Mouse (Mus musculus): ENCODE measurements around the gene Robo1. TPM values are rescaled to one million over a fixed set of nuclear protein-coding genes. Genes with fewer than 3 reads are reported as not detected.

The Robo1 gene
- polyA plus RNA-seq, 1 experiment from 2014 or later, result 83.9 TPM

DNA sequence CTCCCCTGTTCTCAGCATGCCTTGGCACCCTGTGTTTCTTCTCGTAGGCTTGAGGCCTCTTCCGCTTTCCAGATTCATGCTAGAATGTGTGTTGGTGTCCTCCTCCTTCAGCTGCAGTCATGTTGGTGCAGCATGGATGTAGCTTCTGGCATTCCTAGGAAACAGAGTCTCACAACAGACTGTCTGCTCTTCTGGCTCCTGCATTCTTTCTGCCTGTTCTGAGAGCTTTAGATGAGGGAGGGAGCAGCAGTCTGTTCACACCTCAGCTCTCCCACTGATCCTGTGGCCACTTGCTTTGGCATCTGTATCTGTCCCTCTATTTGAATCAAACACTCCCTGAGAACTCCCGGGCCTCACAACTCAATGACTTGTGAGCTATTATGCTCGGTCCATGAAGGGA, 707.9 kb downstream of the Robo1 start:
- 81% methylated on average over 4 of the region's 4 CpGs for WGBS
- no peak overlapping the region for H3K4me2 ChIP-seq (replicated peaks)
- no peaks in the 10 kb centered on the region for H3K4me1 ChIP-seq
- no peak overlapping the region for H3K4me3 ChIP-seq
- no peak overlapping the region for H3K9ac ChIP-seq
- no peak for ATAC-seq (ENCODE audit: low FRiP score)
- no peaks in the 10 kb centered on the region for H3K9me3 ChIP-seq (replicated peaks)
- no peaks in the 10 kb centered on the region for H3K27me3 ChIP-seq
- H3K27ac ChIP-seq, result no peak overlapping the region
- peaks cover 22% of the 10 kb centered on the region for H3K36me3 ChIP-seq

DNA sequence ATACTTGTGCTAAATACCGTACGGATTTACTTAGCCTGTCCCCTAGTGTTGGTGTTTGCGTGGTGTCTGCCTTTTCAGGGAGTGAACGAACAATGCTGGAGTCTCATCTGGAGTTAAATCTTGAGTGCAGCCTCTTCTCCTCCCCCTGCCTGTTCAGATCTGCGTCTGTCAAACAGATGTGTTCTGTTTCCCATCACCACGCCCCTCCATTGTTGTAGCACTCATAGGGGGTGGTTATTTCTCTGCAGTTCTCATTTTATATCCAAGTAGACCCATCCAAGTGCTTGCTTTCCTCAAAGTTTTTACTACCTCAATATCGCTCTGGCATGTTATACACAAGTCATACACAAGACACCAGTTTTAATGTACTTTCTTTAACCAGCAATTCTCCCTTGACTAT, 708.7 kb downstream of the Robo1 start:
- no peaks in the 10 kb centered on the region for H3K4me1 ChIP-seq
- H3K4me2 ChIP-seq (replicated peaks), result no peak overlapping the region
- WGBS, result 68% methylated on average over 7 of the region's 7 CpGs
- no peak overlapping the region for H3K9ac ChIP-seq
- no peaks in the 10 kb centered on the region for H3K27me3 ChIP-seq
- ATAC-seq (ENCODE audit: low FRiP score), result no peak
- H3K27ac ChIP-seq, result no peak overlapping the region
- no peaks in the 10 kb centered on the region for H3K9me3 ChIP-seq (replicated peaks)
- no peak overlapping the region for H3K4me3 ChIP-seq
- peaks cover 15% of the 10 kb centered on the region for H3K36me3 ChIP-seq

DNA sequence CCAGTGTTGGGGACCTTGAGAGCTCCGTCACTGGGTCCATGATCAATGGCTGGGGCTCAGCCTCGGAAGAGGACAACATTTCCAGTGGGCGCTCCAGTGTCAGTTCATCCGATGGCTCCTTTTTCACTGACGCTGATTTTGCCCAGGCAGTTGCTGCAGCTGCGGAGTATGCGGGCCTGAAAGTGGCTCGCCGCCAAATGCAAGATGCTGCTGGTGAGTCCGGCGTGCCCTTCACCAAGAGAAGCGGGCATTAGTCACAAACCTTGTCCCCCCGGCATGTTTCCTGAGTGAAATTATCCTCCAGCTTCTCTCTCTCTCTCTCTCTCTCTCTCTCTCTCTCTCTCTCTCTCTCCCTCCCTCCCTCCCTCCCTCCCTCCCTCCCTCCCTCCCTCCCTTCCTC, 716.2 kb downstream of the Robo1 start:
- Histone ChIP-seq H3K27ac (no peak overlapping the region), H3K4me3 (no peak overlapping the region), H3K9ac (no peak overlapping the region), H3K27me3 (no peaks in the 10 kb centered on the region), H3K36me3 (peaks cover 15% of the 10 kb centered on the region; the same call in 1 of the 2 replicates), H3K4me2 (replicated peaks) (no peak overlapping the region), H3K4me1 (peaks cover 3% of the 10 kb centered on the region; the same call in 1 of the 2 replicates), H3K9me3 (replicated peaks) (no peaks in the 10 kb centered on the region)
- WGBS, result 95% methylated on average over 13 of the region's 13 CpGs
- ATAC-seq (ENCODE audit: low FRiP score), result no peak

DNA sequence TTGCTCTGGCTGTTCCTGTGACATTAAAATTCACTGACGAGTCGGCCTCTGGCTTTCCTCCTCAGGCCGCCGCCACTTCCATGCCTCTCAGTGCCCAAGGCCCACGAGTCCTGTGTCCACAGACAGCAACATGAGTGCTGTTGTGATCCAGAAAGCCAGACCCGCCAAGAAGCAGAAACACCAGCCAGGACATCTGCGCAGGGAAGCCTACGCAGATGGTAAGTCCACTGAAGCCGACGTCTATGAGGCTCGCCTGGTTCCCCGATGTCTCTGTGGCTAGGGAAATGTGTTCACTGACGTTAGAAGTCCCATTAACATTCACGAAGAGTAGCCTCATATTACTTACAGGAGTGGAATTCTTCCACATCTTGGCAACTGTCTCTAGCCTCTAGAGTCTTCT, 719.6 kb downstream of the Robo1 start:
- H3K36me3 ChIP-seq, result peaks cover 13% of the 10 kb centered on the region; the same call in 1 of the 2 replicates
- H3K27me3 ChIP-seq, result no peaks in the 10 kb centered on the region
- WGBS, result 79% methylated on average over 14 of the region's 14 CpGs
- no peak for ATAC-seq (ENCODE audit: low FRiP score)
- H3K4me3 ChIP-seq, result no peak overlapping the region
- no peak overlapping the region for H3K4me2 ChIP-seq (replicated peaks)
- no peak overlapping the region; the same call in 1 of the 2 replicates for H3K27ac ChIP-seq
- H3K9me3 ChIP-seq (replicated peaks), result no peaks in the 10 kb centered on the region
- H3K9ac ChIP-seq, result no peak overlapping the region
- H3K4me1 ChIP-seq, result peaks cover 3% of the 10 kb centered on the region; the same call in 1 of the 2 replicates

DNA sequence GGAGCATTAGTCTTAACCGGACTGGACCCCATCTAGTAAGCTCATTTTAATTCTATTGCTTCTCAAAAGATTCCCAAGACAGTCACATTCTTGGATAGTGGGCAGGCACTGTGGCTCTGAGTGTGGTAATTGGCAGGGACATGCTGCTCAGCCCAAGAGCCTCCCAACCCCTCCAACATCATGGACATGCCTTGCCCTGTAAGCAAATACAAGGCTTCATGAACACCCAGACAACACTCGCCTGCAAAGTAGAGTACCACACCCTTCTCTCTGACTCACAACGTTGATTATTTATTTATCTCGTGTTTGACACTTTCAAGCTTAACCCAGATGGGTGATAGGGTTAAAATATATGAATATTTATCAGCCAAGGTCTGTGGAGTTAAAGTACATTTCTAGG, 722.9 kb downstream of the Robo1 start:
- WGBS, result 87% methylated on average over 4 of the region's 4 CpGs
- Histone ChIP-seq H3K9me3 (replicated peaks) (no peaks in the 10 kb centered on the region), H3K9ac (no peak overlapping the region), H3K36me3 (peaks cover 4% of the 10 kb centered on the region; the same call in 1 of the 2 replicates), H3K4me2 (replicated peaks) (no peak overlapping the region), H3K27me3 (no peaks in the 10 kb centered on the region), H3K4me3 (no peak overlapping the region), H3K27ac (no peak overlapping the region), H3K4me1 (peaks cover 3% of the 10 kb centered on the region; the same call in 1 of the 2 replicates)
- no peak for ATAC-seq (ENCODE audit: low FRiP score)

DNA sequence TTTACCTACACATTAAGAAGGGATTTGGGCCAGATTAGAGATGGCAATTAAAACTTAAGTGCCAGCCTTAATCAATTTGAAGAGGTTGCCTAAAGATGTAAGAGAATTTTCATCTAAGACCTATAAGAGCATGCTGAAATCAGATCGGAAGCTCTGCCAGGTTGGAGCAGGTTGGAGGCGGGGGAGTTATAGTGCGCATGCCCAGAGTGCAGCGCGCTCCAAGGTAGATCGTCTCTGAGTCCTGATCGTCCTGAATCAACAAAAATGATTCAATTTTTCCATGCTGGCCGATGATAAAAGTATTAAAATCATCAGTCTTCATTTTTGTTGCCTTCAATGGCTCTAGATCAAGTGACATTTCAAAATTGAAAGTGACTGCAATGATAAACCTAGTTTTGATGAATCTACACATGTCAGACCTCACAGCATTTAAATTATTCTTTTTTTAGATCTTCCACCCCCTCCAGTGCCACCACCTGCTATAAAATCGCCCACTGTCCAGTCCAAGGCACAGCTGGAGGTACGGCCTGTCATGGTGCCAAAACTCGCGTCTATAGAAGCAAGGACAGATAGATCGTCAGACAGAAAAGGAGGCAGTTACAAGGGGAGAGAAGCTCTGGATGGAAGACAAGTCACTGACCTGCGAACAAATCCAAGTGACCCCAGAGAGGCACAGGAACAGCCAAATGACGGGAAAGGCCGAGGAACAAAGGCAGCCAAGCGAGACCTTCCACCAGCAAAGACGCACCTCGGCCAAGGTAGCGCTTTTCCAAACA, 727.3 kb downstream of the Robo1 start:
- H3K4me1 ChIP-seq, result no peaks in the 10 kb centered on the region
- H3K9me3 ChIP-seq (replicated peaks), result no peaks in the 10 kb centered on the region
- no peak overlapping the region for H3K4me2 ChIP-seq (replicated peaks)
- 72% methylated on average over 20 of the region's 20 CpGs for WGBS
- H3K36me3 ChIP-seq, result peaks cover 22% of the 10 kb centered on the region
- no peak overlapping the region for H3K9ac ChIP-seq
- H3K27me3 ChIP-seq, result no peaks in the 10 kb centered on the region
- no peak overlapping the region for H3K4me3 ChIP-seq
- H3K27ac ChIP-seq, result no peak overlapping the region
- no peak for ATAC-seq (ENCODE audit: low FRiP score)

DNA sequence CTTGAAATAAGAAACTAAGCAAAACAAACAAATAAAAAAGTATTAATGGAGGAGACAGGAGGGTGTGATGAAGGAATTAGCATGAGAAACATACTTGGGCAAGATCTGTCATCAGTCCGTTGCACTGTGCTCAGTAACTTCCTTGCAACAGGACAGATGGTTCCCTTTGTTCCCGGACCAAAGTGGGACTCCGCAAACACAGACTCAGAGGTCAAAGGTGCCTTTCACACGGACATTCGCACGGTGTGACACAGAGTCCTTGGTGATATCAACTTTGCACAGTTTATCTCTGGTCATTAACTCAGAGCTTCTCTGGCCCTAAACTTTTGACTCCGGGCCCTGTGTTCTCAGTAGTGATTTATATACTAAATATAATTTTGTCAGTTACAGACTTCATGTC, 730.4 kb downstream of the Robo1 start:
- Histone ChIP-seq H3K36me3 (peaks cover 40% of the 10 kb centered on the region), H3K4me2 (replicated peaks) (no peak overlapping the region), H3K9me3 (replicated peaks) (0 out of 2 replicates have a peak, but pooled peaks cover 4% of the 10 kb centered on the region), H3K4me3 (no peak overlapping the region), H3K27me3 (no peaks in the 10 kb centered on the region), H3K27ac (no peak overlapping the region), H3K4me1 (no peaks in the 10 kb centered on the region), H3K9ac (no peak overlapping the region)
- WGBS, result 32% methylated on average over 7 of the region's 7 CpGs
- no peak for ATAC-seq (ENCODE audit: low FRiP score)

DNA sequence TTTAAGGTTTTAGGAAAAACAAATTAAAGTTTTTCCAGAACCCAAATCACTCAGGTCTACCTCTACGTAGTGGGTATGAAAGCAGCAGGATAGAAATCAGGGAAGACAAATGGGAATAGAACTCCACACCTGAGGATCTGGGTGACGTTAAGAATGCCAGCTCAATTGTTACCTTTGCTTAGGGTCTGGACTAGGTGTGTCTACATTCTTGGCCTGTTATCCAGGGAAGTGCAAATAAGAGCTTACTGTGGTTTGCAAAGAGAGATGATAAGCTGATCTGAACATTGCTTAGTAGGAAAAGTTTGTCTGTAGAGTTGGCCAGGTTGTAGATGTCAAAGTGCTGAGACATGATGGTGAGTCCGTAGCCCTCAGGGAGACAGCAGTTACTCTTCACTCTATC, 754.4 kb downstream of the Robo1 start:
- Histone ChIP-seq H3K4me2 (replicated peaks) (no peak overlapping the region), H3K27me3 (no peaks in the 10 kb centered on the region), H3K4me3 (no peak overlapping the region), H3K36me3 (no peaks in the 10 kb centered on the region), H3K27ac (no peak overlapping the region), H3K9ac (no peak overlapping the region), H3K4me1 (no peaks in the 10 kb centered on the region), H3K9me3 (replicated peaks) (no peaks in the 10 kb centered on the region)
- ATAC-seq (ENCODE audit: low FRiP score), result no peak
- 90% methylated on average over 3 of the region's 3 CpGs for whole genome bisulfite sequencing

DNA sequence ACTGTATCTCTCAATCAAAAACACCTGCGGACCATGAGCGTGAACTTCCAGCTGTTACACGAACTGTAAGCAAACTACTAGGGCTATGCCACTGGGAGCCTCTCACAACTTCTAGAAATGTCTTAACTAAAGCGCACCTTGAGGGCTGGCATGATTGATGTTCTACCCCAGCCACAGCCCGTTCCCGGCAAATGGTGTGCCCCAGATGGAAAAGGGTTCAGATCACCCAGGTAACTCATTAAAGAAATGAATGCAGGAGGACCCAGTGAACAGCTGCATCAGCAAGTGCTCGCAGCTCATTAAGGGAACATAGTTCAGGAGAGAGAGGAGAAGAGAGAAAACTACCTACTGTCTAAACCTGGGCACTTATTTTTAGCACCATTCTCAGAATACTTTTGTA, 759.7 kb downstream of the Robo1 start:
- Histone ChIP-seq H3K27ac (no peak overlapping the region), H3K36me3 (no peaks in the 10 kb centered on the region), H3K9ac (no peak overlapping the region), H3K4me1 (no peaks in the 10 kb centered on the region), H3K4me2 (replicated peaks) (no peak overlapping the region), H3K4me3 (no peak overlapping the region), H3K27me3 (no peaks in the 10 kb centered on the region), H3K9me3 (replicated peaks) (no peaks in the 10 kb centered on the region)
- 81% methylated on average over 7 of the region's 7 CpGs for WGBS
- no peak for ATAC-seq (ENCODE audit: low FRiP score)

DNA sequence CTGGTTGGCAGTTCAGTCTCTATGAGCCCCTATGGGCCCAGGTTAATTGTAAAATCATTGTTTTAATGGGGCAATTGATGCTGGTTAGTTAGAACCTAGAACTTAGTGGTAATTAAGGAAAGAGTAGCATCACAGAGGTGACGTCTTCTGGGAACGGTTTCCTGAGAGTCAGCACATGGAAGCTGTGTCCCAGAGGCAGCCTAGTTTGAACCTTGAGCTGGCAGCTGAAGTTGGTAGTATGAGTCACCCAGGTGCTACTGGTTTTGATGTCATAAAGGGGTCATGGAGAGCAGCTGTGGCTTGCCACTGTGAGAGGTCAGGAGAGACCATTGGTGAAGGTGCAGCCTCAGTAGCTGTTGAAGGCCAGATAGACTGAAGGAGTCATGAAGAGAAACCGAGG, 763.9 kb downstream of the Robo1 start:
- no peaks in the 10 kb centered on the region for H3K27me3 ChIP-seq
- no peak for ATAC-seq (ENCODE audit: low FRiP score)
- H3K4me1 ChIP-seq, result no peaks in the 10 kb centered on the region
- H3K9me3 ChIP-seq (replicated peaks), result no peaks in the 10 kb centered on the region
- WGBS, result 93% methylated on average over 3 of the region's 3 CpGs
- no peak overlapping the region for H3K4me3 ChIP-seq
- H3K9ac ChIP-seq, result no peak overlapping the region
- H3K4me2 ChIP-seq (replicated peaks), result no peak overlapping the region
- H3K27ac ChIP-seq, result no peak overlapping the region
- no peaks in the 10 kb centered on the region for H3K36me3 ChIP-seq

DNA sequence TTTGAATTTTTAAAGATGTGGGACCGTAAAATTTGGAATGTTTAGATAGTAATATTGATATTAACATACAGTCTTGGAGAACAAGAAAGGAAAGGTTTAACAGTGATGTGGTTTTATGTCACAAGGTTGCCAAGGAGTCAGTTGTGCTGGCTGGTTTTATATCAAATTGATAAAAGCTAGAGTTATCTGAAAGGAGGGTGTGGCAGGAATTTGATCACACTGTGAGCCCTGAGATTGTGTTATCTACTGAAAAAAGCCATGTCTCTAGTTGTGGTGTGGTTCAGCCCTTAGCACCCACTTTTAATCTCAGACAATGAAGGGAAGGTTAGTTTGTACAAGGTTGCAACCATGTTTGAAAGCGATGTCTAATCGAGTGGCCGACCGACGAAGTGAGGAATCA, 764.8 kb downstream of the Robo1 start:
- Histone ChIP-seq H3K36me3 (no peaks in the 10 kb centered on the region), H3K27me3 (no peaks in the 10 kb centered on the region), H3K4me2 (replicated peaks) (no peak overlapping the region), H3K27ac (no peak overlapping the region), H3K9me3 (replicated peaks) (no peaks in the 10 kb centered on the region), H3K4me1 (no peaks in the 10 kb centered on the region), H3K4me3 (no peak overlapping the region), H3K9ac (no peak overlapping the region)
- WGBS, result 96% methylated on average over 6 of the region's 6 CpGs
- no peak for ATAC-seq (ENCODE audit: low FRiP score)

DNA sequence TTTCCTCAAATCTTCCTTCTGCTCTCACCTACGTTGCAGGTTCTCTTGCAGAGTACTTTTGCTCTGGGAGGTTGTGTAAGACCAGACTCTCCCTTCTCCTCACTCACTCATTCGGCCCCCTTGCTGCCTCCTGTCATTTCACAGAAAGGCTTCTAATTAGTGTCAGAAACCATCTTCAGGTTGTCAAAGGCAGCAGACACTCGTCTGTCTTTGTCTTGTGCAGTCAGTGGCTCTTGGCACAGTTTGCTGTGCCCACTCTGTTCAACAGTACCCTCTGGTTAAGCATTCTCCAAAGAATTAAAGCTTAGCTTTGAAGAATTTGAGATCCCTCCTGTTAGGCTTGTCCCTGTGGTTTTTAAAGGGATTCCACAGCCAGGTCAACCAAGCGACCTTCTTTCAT, 774.3 kb downstream of the Robo1 start:
- ATAC-seq (ENCODE audit: low FRiP score), result no peak
- H3K4me1 ChIP-seq, result no peaks in the 10 kb centered on the region
- WGBS, result 76% methylated on average over 4 of the region's 4 CpGs
- H3K27me3 ChIP-seq, result no peaks in the 10 kb centered on the region
- H3K9me3 ChIP-seq (replicated peaks), result no peaks in the 10 kb centered on the region
- no peak overlapping the region for H3K9ac ChIP-seq
- H3K36me3 ChIP-seq, result no peaks in the 10 kb centered on the region
- H3K4me3 ChIP-seq, result no peak overlapping the region
- no peak overlapping the region for H3K4me2 ChIP-seq (replicated peaks)
- no peak overlapping the region for H3K27ac ChIP-seq

DNA sequence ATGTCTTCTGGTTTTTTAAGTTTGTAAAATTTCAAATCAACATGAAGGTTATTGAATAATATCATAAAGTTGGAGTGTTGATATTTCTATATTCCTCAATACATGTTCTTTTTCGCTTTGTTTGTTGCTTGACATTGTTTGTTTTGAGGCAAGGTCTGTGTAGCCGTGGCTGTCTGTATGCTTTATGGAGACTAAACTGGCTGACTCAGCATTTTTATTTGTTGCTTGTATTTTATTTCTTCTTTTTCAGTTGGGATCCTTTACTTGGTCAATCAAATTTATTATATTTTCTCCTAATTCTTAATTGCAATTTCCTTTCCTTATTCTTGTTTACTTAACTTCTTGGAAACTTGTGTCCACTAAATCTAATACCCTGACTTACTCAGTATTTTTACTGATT, 775.0 kb downstream of the Robo1 start:
- H3K27ac ChIP-seq, result no peak overlapping the region
- no peak overlapping the region for H3K4me2 ChIP-seq (replicated peaks)
- H3K4me3 ChIP-seq, result no peak overlapping the region
- ATAC-seq (ENCODE audit: low FRiP score), result no peak
- H3K36me3 ChIP-seq, result no peaks in the 10 kb centered on the region
- WGBS, result 84% methylated on average over 2 of the region's 2 CpGs
- H3K9ac ChIP-seq, result no peak overlapping the region
- no peaks in the 10 kb centered on the region for H3K4me1 ChIP-seq
- H3K27me3 ChIP-seq, result no peaks in the 10 kb centered on the region
- no peaks in the 10 kb centered on the region for H3K9me3 ChIP-seq (replicated peaks)
